Mouse (Mus musculus) forebrain, postnatal 0 days (tissue): Measurements from ENCODE around the gene Cygb. TPM values are rescaled to one million over a fixed set of nuclear protein-coding genes. Genes with fewer than 3 reads are reported as not detected.

Experiments
- ATAC-seq: fragments of 200-750 bp; cut with Nextera tagmentation; 2 replicates; pipeline ENCODE4 v1.8.0; 2017; ENCODE audit warnings: mild to moderate bottlenecking, moderate library complexity
- DNase-seq: peaks from one replicate; pipeline ENCODE4 v3.0.0-alpha.2; 2015
- H3K27ac ChIP-seq: fragments of 300-500 bp; sonication (generic); 2 replicates; pipeline ENCODE4 v1.5.1; 2014; ENCODE audit warnings: low read depth, mild to moderate bottlenecking, antibody characterized with exemption, low read length, moderate library complexity, mixed read lengths
- H3K27me3 ChIP-seq: fragments of 300-500 bp; sonication (generic); 2 replicates; pipeline ENCODE4 v1.6.1; 2014; ENCODE audit warnings: mild to moderate bottlenecking, low read length, mixed read lengths; ENCODE audit not compliant: insufficient read depth
- H3K36me3 ChIP-seq: fragments of 300-500 bp; sonication (generic); 2 replicates; pipeline ENCODE4 v1.6.1; 2014; ENCODE audit warnings: mild to moderate bottlenecking, moderate library complexity; ENCODE audit not compliant: insufficient read depth
- H3K4me1 ChIP-seq: fragments of 300-500 bp; sonication (generic); 2 replicates; pipeline ENCODE4 v1.6.1; 2014; ENCODE audit warnings: antibody characterized with exemption; ENCODE audit not compliant: insufficient read depth
- H3K4me2 ChIP-seq: fragments of 300-500 bp; sonication (generic); 2 replicates; pipeline ENCODE4 v1.6.1; 2014; ENCODE audit warnings: low read depth, mild to moderate bottlenecking, moderate library complexity
- H3K4me3 ChIP-seq: fragments of 300-500 bp; sonication (generic); 2 replicates; pipeline ENCODE4 v1.5.1; 2014; ENCODE audit warnings: low read depth, low read length, mixed read lengths
- H3K9ac ChIP-seq: fragments of 300-500 bp; sonication (generic); 2 replicates; pipeline ENCODE4 v1.6.1; 2014; ENCODE audit warnings: mild to moderate bottlenecking
- H3K9me3 ChIP-seq: fragments of 300-500 bp; sonication (generic); 2 replicates; pipeline ENCODE4 v1.6.1; 2016; ENCODE audit warnings: low read length
- CTCF ChIP-seq: sonication (generic); IDR thresholded peaks from 2 replicates; pipeline ENCODE4 v1.5.1; 2016; ENCODE audit warnings: antibody characterized with exemption, control low read depth, low read depth
- WGBS: fragments of 180-500 bp; shearing (Covaris S2); extraction: QIAGEN DNeasy Blood & Tissue Kit; methylation state at CpG from one replicate; pipeline ENCODE4 v1.1.7; 2014; 5-methylcytosine and 5-hydroxymethylcytosine counted together
- polyA plus RNA-seq: library from polyadenylated mRNA; unstranded; fragments of >200 nt; fragmentation: Nextera tagmentation; extraction: Ambion mirVana; gene quantifications from 2 replicates; pipeline ENCODE4 v1.2.1, GENCODE M21; 2015
- total RNA-seq: library from RNA; depleted of rRNA; stranded (reverse); fragments of >200 nt; gene quantifications from 2 replicates; pipeline ENCODE4 v1.2.3, GENCODE M21; 2014

Cygb gene
- total and polyA plus RNA-seq, 2 experiments from 2014 or later: 20.7 to 27.6 TPM

- no peak for TF ChIP-seq CTCF
- Histone ChIP-seq H3K27ac (no peak overlapping the region), H3K36me3 (no peaks in the 10 kb centered on the region), H3K4me2 (no peak overlapping the region), H3K9me3 (no peaks in the 10 kb centered on the region), H3K27me3 (no peaks in the 10 kb centered on the region), H3K9ac (no peak overlapping the region), H3K4me3 (no peak overlapping the region), H3K4me1 (peaks cover 28% of the 10 kb centered on the region)
- ATAC-seq (no peak), DNase-seq (no peak)
- WGBS: 83% methylated on average over 10 of the region's 10 CpGs
Measured at GRCm38 (mm10) chr11:116665289-116665688, 11.2 kb upstream of the Cygb start.

GRCm38 (mm10) chr11:116661948-116662377 is 7.8 kb upstream of the Cygb start:
- no peaks in the 10 kb centered on the region for H3K36me3 ChIP-seq
- ATAC-seq: peak; percentile 35
- H3K4me1 ChIP-seq: peaks cover 41% of the 10 kb centered on the region
- H3K9ac ChIP-seq: no peak overlapping the region
- H3K9me3 ChIP-seq: no peaks in the 10 kb centered on the region
- peak overlapping the region; percentile 82 for H3K27ac ChIP-seq
- peak; percentile 72 for DNase-seq
- no peak for TF ChIP-seq CTCF
- H3K27me3 ChIP-seq: no peaks in the 10 kb centered on the region
- peak overlapping the region; percentile 28; the same call in 1 of the 2 replicates for H3K4me2 ChIP-seq
- WGBS: 12% methylated on average over 8 of the region's 8 CpGs
- H3K4me3 ChIP-seq: no peak overlapping the region

- ATAC-seq: peak; percentile 70
- H3K4me1 ChIP-seq: peaks cover 41% of the 10 kb centered on the region
- 8% methylated on average over 13 of the region's 13 CpGs for WGBS
Measured at GRCm38 (mm10) chr11:116661291-116661947, 7.3 kb upstream of the Cygb start.

GRCm38 (mm10) chr11:116660181-116660580 is 6.1 kb upstream of the Cygb start:
- WGBS: 36% methylated on average over 9 of the region's 9 CpGs
- H3K9ac ChIP-seq: peak overlapping the region; percentile 31; the same call in 1 of the 2 replicates
- no peaks in the 10 kb centered on the region for H3K27me3 ChIP-seq
- TF ChIP-seq CTCF: no peak
- H3K9me3 ChIP-seq: no peaks in the 10 kb centered on the region
- H3K4me3 ChIP-seq: no peak overlapping the region
- no peaks in the 10 kb centered on the region for H3K36me3 ChIP-seq
- H3K4me1 ChIP-seq: peaks cover 41% of the 10 kb centered on the region
- no peak overlapping the region for H3K4me2 ChIP-seq
- DNase-seq (peak; percentile 75), ATAC-seq (peak; percentile 6)
- H3K27ac ChIP-seq: peak overlapping the region; percentile 82; the same call in 1 of the 2 replicates

More at GRCm38 (mm10) chr11:116661291-116661947, 7.3 kb upstream of the Cygb start:
- Histone ChIP-seq H3K27me3 (no peaks in the 10 kb centered on the region), H3K9me3 (no peaks in the 10 kb centered on the region), H3K4me3 (no peak overlapping the region), H3K36me3 (no peaks in the 10 kb centered on the region), H3K27ac (peak overlapping the region; percentile 82), H3K9ac (no peak overlapping the region; the same call in 1 of the 2 replicates), H3K4me2 (peak overlapping the region; percentile 28)
- no peak for TF ChIP-seq CTCF
- peak; percentile 75 for DNase-seq

- no peak overlapping the region for H3K4me3 ChIP-seq
- no peak for ATAC-seq
- H3K4me2 ChIP-seq: no peak overlapping the region
- no peak overlapping the region for H3K27ac ChIP-seq
- no peak for TF ChIP-seq CTCF
- H3K36me3 ChIP-seq: no peaks in the 10 kb centered on the region
- no peaks in the 10 kb centered on the region for H3K9me3 ChIP-seq
- H3K27me3 ChIP-seq: no peaks in the 10 kb centered on the region
- H3K9ac ChIP-seq: no peak overlapping the region
- WGBS: 81% methylated on average over 15 of the region's 15 CpGs
- peaks cover 41% of the 10 kb centered on the region for H3K4me1 ChIP-seq
- no peak for DNase-seq
Measured at GRCm38 (mm10) chr11:116659027-116659621, 5.0 kb upstream of the Cygb start.

GRCm38 (mm10) chr11:116658238-116658637 is 4.1 kb upstream of the Cygb start:
- DNase-seq: no peak
- Histone ChIP-seq H3K9ac (no peak overlapping the region), H3K4me2 (peak overlapping the region; percentile 53; the same call in 1 of the 2 replicates), H3K4me3 (no peak overlapping the region), H3K4me1 (peaks cover 41% of the 10 kb centered on the region), H3K36me3 (no peaks in the 10 kb centered on the region), H3K9me3 (no peaks in the 10 kb centered on the region), H3K27me3 (no peaks in the 10 kb centered on the region), H3K27ac (no peak overlapping the region)
- no peak for TF ChIP-seq CTCF
- WGBS: 53% methylated on average over 10 of the region's 10 CpGs
- ATAC-seq: no peak
